Mouse (Mus musculus) left cerebral cortex, adult 9 months (tissue): Measurements from ENCODE around the gene Spag8.

ENCODE experiments used
- DNase-seq, 2 experiments: peaks; one replicate each; pipeline ENCODE4 v3.0.0; 2022; ENCODE audit warnings: low spot score in 2 of 2

Spag8 gene

GRCm38 (mm10) chr4:43653161-43654015 is at the start of gene Spag8:
Gene Spag8, minus strand, starts transcription at chr4:43653594.
- DNase-seq, result no peak

DNA sequence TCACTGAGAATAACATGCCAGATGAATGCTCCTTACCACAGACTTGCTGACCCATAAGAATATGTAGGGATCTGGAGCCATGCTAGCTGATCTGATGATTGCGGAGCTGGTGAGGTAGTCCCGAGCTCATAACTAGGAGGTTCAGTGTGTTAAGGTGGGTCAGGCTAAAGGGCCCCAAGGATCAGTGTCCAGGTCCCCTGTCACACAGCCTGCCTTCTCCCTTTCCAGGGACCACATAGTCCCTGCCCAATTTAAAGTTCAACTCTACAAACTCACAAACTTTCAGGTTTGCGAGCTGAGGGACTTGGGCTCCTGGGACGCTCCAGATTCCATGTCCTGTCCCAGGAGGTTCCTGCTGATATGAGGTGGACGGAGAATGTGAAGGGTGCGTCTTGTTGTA is 47.3 kb upstream of the Spag8 start, which contains the start of gene Olfr70:
Gene Olfr70 (minus strand): TSS at position 101 of the 400 bp plus-strand sequence.
- DNase-seq, result no peak

DNA sequence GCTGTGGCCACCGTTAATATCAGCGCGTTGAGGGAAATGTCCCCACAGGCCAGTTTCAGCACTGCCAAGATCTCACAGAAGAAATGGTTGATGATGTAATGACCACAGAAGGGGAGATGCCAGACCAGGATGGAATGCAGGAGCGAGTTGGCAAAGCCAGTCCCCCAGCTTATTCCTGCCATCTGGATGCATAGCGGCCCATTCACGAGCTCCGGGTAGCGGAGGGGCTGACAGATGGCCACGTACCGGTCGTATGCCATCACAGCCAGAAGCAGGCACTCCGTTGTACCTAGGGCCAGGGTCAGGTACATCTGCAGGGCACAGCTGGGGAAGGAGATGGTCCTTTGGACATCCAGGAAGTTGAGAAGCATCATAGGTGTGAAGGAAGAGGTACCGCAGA is 43.2 kb upstream of the Spag8 start:
- DNase-seq, result no peak

DNA sequence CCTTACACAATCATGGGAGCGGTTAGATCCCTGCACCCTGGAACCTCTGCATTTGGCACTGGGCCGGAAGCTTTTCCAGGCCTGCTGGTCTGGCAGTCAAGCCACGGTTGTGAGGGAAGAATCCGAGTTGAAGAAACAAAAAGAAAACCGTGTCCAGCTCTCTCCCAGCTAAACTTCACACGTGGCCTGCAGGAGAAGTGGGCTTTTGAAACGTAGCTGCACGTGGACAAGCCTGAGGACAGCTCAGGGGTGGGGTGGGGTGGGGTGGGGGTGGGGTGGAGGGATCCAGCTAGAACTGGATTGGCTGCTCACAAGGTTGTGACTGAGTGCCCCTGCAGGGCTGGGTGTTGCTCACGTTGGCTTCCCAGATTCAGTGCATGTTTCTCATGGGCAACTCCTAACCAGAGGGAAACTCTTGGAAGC is 41.9 kb upstream of the Spag8 start:
- no peak for DNase-seq

DNA sequence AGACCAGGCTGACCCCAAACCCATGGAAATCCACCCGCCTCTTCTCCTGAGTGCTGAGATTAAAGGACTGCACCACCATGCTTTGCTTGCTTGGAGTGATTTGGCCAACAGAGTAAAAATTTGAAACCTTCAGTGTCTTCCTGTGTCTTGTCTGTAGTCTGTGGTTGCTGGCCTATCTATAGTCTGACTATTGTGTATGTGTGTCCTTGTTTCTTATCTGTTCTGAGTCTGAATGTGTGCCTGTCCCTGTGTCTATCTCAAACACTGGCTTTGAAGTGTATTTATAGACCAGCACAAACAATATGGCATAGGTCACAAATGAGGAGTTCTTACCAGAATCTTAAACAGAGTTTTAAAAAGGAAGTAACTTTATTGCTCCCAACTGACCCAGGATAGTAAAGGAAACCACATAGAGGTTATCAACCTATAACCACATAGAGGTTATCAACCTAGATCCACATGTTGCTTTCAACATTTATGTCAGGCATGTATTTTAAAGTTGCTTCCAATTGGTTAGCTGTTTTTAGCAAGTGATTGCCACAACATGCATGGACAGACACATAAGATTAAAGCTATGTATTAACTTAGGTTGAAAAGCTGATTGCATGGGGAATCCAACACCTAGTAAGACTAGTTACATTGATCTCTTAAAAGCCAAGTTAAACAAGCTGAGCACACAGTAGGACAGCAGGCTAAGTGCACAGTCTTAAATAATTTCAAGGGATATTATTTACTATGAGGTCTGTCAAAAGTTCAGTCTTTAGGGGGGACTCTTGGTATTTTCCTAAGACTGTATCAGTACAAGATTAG is 41.2 kb upstream of the Spag8 start:
- no peak for DNase-seq

GRCm38 (mm10) chr4:43693806-43694241 is 40.4 kb upstream of the Spag8 start:
- no peak for DNase-seq

DNA sequence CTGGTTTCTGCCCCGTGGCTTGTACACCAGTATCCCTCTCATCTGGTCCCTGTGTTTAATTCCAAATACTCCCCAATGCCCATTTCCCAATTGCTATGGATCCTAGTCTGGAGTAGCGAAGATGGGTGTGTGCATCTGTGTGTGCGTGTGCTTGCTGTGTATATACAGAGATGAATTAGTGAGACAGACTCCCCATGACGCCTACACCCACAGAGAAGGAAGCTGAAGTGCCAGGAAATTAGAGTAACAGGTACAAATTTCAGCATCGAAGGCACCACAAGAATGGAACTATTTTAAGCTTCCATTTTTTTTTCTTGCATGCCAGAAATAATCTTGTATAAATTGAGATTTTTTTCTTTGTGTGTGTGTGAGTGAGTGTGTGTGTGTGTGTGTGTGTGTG is 37.6 kb upstream of the Spag8 start:
- peak in 1 of 2 experiments; percentile 31 for DNase-seq

- DNase-seq, result no peak
Observed at GRCm38 (mm10) chr4:43690021-43690420, 36.6 kb upstream of the Spag8 start.

- no peak for DNase-seq
Observed at GRCm38 (mm10) chr4:43679416-43680043, 26.1 kb upstream of the Spag8 start.

DNA sequence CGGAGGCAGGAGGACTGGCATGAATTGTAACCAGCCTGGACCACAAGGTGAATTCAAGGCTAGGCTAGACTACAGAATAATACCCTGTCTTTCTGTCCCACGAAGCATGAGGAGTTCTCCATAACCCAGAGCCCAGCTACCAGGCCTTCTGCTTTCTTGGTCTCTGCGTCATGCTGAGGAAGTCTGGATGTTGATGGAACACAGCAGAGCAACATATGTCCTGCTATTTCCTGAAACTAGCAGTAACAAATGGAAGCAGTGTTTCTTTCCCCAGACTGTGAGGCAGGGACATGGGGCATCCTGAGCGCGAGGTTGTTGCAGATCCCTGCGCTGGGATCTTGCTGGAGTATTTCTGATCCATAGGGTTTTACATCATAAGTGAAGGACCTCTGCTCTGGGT is 25.1 kb upstream of the Spag8 start:
- DNase-seq, result no peak

- no peak for DNase-seq
Observed at GRCm38 (mm10) chr4:43675608-43676007, 22.2 kb upstream of the Spag8 start.

DNA sequence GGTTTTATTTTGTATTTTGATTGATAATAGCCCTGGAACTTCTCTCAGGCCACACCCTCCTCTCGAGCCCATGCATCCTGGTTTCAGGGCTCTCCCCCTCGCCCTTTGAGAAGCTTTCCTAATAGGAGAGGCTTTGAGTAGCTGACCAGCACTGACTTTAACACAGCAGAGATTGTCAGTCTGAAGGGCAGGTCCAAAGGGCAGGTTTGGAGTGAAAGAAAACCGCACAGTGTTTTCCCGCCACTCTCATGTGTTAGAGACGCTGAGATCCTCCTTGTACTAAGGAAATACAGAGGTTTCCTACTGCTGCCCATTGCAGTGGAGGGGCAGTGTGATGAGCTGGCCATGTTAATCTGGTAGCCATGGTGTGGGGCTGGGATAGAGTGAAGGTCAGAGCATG is 21.6 kb upstream of the Spag8 start:
- no peak for DNase-seq

- DNase-seq, result no peak
Observed at GRCm38 (mm10) chr4:43673703-43674102, 20.3 kb upstream of the Spag8 start.

GRCm38 (mm10) chr4:43672070-43672469 is 18.7 kb upstream of the Spag8 start:
- peak in 1 of 2 experiments; percentile 90 for DNase-seq

DNA sequence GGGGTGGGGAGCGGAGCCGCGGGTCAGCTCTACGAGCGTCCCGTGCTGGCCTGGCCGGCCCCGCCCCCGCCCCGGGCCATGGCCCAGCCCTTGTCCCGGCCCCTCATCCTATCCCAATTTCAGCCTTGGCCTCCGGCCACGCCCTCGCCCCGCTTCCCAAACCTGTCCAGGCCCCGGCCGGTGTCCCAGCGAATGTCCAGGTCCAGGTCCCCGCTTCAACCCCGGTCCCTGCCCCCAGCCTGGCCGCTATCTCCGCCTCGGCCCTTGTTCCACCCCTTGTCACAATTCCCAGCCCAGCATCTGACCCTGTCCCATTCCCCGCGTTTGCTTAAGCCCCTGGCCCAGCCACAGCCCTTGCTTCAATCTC is 16.0 kb upstream of the Spag8 start:
- no peak for DNase-seq

DNA sequence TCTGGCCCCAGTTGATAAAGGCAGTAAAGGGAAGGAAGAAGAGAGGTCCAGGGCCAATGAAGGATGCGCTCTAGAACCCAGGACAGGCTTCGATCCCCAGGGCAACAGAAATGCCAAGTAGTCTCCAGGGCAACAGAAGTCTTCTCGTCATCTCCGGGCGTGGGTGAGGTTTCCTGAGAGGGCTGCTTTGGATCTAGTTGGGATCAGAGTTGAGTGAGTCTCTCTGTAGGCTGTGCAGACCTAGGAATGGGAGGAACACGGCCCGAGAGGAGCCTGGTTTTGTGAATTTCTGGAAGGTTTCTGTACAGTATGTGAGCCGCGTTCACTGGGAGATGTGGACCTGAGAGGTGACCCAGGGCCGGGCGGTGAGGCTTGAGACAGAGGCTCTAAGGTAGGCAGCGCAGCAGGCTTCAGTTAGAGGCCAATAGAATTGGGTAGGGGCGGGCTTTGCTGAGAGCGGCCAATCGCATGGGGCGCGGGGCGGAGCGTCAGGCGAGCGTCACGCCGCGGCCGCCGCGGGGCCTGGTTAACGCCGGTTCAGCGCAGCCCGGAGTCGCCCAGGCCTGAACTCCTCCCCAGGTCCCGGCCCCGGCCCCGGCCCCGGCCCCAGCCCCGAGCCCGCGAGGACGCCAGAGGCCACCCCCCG is 15.5 kb upstream of the Spag8 start, which contains the start of the genes Tmem8b and Fam221b:
Gene Tmem8b (plus strand): TSS at position 190 of the 646 bp plus-strand sequence.
Gene Fam221b (minus strand): TSS at position 364 of the 646 bp plus-strand sequence.
- peak; percentile 75 to 90 for DNase-seq

DNA sequence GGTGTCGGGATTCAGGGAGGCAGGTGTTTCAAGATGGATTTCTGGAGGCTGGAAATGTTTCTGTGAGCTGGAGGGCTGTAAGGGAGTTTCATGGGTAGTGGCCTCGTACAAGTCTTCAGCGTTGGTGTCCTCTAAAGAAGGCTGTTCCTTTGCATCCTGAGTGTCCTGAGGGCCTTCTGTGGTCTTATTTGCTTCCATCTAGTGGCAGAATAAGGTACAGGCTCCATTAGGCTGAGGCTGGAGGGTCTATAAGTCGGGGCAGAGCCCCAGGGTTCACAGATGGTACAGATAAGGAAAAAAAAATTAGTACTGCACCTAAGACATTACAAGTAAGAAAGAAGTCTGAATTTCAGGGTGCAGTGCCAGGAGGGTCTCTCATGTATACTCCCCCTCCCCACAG is 13.0 kb upstream of the Spag8 start:
- no peak for DNase-seq

GRCm38 (mm10) chr4:43657146-43657545 is 3.8 kb upstream of the Spag8 start:
- peak in 1 of 2 experiments; percentile 26 for DNase-seq

- peak; percentile 95 to 96 for DNase-seq
Observed at GRCm38 (mm10) chr4:43656339-43657109, 3.1 kb upstream of the Spag8 start, which contains the start of gene Hint2. Gene Hint2, minus strand, starts transcription at chr4:43656466.

GRCm38 (mm10) chr4:43655656-43656338 is 2.4 kb upstream of the Spag8 start:
- DNase-seq, result no peak
